Mouse (Mus musculus) stomach, postnatal 0 days (tissue): ENCODE results near the gene Cdc7.

Experiments used
- CTCF ChIP-seq: IDR thresholded peaks from 2 replicates; pipeline ENCODE4 v1.5.1; 2016; ENCODE audit warnings: antibody characterized with exemption, low read depth, mild to moderate bottlenecking, moderate library complexity
- EP300 ChIP-seq: optimal IDR thresholded peaks from 2 replicates; pipeline ENCODE3; 2016; ENCODE audit warnings: antibody characterized with exemption

GRCm38 (mm10) chr5:107013393-107013792 lies 49.3 kb downstream of the Cdc7 start:
- TF ChIP-seq CTCF = no peak
- TF ChIP-seq EP300 = no peak
